Mouse (Mus musculus) myocyte (in vitro differentiated cells): ENCODE measurements at regions not wholly inside any gene's neighbourhood (a gene's known extent, or its start where the extent isn't known, plus 50 kb on each side); places are given as distances from the start of the nearest gene placed in this dataset.

Experiments
- E2F4 ChIP-seq: IDR thresholded peaks from one replicate; pipeline ENCODE4 v1.6.1; 2011; ENCODE audit warnings: mild to moderate bottlenecking, control low read depth, moderate library complexity; ENCODE audit not compliant: insufficient read depth
- MAX ChIP-seq: IDR thresholded peaks from one replicate; pipeline ENCODE4 v1.6.1; 2011; ENCODE audit warnings: low read depth, mild to moderate bottlenecking, control low read depth
- POLR2A ChIP-seq: IDR thresholded peaks from one replicate; pipeline ENCODE4 v1.6.1; 2011; ENCODE audit warnings: low read depth, mild to moderate bottlenecking, control low read depth, moderate library complexity; ENCODE audit not compliant: insufficient read length
- SRF ChIP-seq: IDR thresholded peaks from one replicate; pipeline ENCODE4 v1.6.1; 2011; ENCODE audit warnings: low read depth; ENCODE audit not compliant: control insufficient read depth, insufficient read length
- TCF12 ChIP-seq: IDR thresholded peaks from one replicate; pipeline ENCODE4 v1.6.1; 2011; ENCODE audit warnings: mild to moderate bottlenecking, control low read depth; ENCODE audit not compliant: poor library complexity, insufficient read depth, severe bottlenecking

- no peak for TF ChIP-seq TCF12
- TF ChIP-seq POLR2A, result no peak
- no peak for TF ChIP-seq MAX
- no peak for TF ChIP-seq SRF
- TF ChIP-seq E2F4, result no peak
Measured at GRCm38 (mm10) chr3:137142041-137142440, 198.8 kb upstream of the Emcn start.
